Mouse (Mus musculus): ENCODE results near the gene Brd4.
A peak's percentile ranks its signal among the peaks of the same experiment; 100 is the strongest.
"Not testable (repeated sequence)": the region's sequence is repeated elsewhere in the genome, so short reads cannot be mapped to it uniquely, and the experiment has no call there.

Brd4 gene

DNA sequence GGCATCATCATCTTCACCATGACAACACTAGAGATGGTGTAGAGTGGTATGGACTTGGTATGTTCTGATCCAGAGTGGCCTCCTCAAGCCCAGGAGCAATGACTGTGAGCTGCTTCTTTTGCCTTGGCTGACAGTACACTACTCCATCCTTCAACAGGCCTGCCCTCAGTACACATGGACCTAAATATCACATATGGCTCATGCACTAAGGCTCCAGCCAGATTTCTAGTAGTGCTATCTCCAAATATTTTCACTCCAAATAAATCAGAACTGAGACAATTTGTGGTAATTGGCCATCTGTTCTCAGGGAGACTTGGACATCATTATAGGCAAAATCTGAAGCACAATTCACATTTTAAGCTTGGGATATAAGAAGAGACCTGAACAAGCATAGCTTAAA is 51.3 kb downstream of the Brd4 start:
- no peak for DNase-seq (ENCODE audit: low read depth, low spot score)
- H3K36me3 ChIP-seq (ENCODE audit: control insufficient read depth, insufficient read depth, low read length, poor library complexity, severe bottlenecking), result peaks cover 9% of the 10 kb centered on the region; the same call in 1 of the 2 replicates
- H3K27me3 ChIP-seq (ENCODE audit: control insufficient read depth, insufficient read depth, low read length, poor library complexity, severe bottlenecking), result no peaks in the 10 kb centered on the region

DNA sequence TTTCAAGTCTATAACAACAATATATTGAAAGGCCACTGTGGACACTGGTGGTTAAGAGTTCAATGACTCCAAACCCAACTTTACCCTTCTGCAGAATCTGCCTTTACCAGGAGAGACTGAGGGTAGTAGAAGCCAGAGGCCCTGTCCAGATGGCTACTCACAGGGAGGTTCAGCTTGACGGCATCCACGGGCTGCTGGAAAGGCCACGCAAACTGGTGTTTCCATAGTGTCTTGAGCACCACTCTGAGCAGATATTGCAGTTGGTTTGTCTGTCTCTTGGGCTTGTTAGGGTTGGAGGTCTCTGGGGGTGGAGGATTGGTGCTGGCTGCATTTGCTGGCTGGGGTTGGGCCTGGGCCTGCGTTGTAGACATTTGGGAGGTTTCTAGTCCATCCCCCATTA is 55.3 kb downstream of the Brd4 start:
- no peak for DNase-seq (ENCODE audit: low read depth, low spot score)
- Histone ChIP-seq H3K27me3 (ENCODE audit: control insufficient read depth, insufficient read depth, low read length, poor library complexity, severe bottlenecking) (no peaks in the 10 kb centered on the region), H3K36me3 (ENCODE audit: control insufficient read depth, insufficient read depth, low read length, poor library complexity, severe bottlenecking) (peaks cover 32% of the 10 kb centered on the region)

DNA sequence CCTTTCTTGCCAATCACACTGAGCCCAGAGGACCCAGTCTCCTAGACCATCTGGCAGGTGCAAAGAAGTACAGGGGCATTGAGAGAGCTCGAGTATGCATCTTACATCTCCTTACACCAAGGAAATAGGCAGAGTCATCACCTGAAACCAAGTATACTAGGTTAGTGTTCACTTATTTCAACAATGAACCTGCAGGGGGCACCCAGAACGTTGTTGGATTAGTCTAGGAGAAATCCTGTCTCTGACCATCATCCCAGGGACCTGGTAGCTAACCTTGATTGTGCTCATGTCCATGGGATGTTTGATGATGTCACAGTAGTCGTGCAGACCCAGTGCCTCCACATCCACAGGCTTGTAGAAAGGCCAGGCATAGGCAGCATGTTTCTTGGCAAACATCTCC is 63.6 kb downstream of the Brd4 start:
- Histone ChIP-seq H3K36me3 (ENCODE audit: control insufficient read depth, insufficient read depth, low read length, poor library complexity, severe bottlenecking) (peaks cover 39% of the 10 kb centered on the region), H3K27me3 (ENCODE audit: control insufficient read depth, insufficient read depth, low read length, poor library complexity, severe bottlenecking) (no peaks in the 10 kb centered on the region)
- no peak for DNase-seq (ENCODE audit: low read depth, low spot score)

DNA sequence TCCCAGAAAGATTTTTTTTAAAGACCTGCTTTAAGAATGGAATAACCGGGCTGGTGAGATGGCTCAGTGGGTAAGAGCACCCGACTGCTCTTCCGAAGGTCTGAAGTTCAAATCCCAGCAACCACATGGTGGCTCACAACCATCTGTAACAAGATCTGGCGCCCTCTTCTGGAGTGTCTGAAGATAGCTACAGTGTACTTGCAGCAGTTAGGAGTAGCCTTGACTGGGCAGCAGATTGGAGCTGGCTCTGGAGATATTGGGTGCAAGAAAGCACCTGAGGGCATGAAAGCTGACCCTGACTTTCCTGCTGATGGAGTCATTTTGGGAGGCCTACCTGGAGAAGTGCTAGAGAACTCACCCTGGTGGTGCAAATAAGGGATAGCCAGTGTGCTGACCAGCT is 68.9 kb downstream of the Brd4 start:
- DNase-seq (ENCODE audit: low read depth, low spot score), result peak; percentile 34
- H3K36me3 ChIP-seq (ENCODE audit: control insufficient read depth, insufficient read depth, low read length, poor library complexity, severe bottlenecking), result peaks cover 33% of the 10 kb centered on the region
- H3K27me3 ChIP-seq (ENCODE audit: control insufficient read depth, insufficient read depth, low read length, poor library complexity, severe bottlenecking), result not testable (repeated sequence)

DNA sequence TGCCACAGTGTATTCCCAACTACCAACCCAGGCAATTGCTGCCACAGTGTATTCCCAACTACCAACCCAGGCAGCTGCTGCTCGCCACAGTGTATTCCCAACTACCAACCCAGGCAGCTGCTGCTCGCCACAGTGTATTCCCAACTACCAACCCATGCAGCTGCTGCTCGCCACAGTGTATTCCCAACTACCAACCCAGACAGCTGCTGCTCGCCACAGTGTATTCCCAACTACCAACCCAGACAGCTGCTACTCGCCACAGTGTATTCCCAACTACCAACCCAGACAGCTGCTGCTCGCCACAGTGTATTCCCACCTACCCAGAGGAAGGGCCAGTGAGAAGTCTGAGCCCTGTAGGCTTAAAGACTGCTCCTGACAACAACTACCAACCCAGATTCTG is 73.0 kb downstream of the Brd4 start:
- peaks cover 45% of the 10 kb centered on the region for H3K36me3 ChIP-seq (ENCODE audit: control insufficient read depth, insufficient read depth, low read length, poor library complexity, severe bottlenecking)
- not testable (repeated sequence) for DNase-seq (ENCODE audit: low read depth, low spot score); H3K27me3 ChIP-seq (ENCODE audit: control insufficient read depth, insufficient read depth, low read length, poor library complexity, severe bottlenecking)

DNA sequence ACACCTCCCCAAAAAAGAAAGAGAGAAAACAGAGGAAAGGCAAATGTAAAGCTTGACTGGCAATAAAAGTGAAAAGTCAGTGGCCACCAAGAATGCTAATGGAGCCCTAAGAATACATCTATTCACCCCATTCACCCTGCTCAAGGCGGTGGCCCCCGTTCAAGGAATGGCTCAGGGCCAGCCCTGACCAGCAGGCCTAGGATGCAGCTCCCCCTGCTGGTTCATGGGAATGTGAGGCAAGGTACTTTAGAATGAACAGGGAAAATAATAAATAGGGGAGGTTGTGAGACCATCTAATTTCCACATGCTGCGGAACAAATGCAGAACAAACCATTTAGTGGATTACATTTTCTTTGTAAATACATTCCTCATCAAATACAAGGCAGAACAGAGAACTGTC is 74.8 kb downstream of the Brd4 start:
- Histone ChIP-seq H3K36me3 (ENCODE audit: control insufficient read depth, insufficient read depth, low read length, poor library complexity, severe bottlenecking) (peaks cover 46% of the 10 kb centered on the region), H3K27me3 (ENCODE audit: control insufficient read depth, insufficient read depth, low read length, poor library complexity, severe bottlenecking) (no peaks in the 10 kb centered on the region)
- peak; percentile 58 for DNase-seq (ENCODE audit: low read depth, low spot score)

DNA sequence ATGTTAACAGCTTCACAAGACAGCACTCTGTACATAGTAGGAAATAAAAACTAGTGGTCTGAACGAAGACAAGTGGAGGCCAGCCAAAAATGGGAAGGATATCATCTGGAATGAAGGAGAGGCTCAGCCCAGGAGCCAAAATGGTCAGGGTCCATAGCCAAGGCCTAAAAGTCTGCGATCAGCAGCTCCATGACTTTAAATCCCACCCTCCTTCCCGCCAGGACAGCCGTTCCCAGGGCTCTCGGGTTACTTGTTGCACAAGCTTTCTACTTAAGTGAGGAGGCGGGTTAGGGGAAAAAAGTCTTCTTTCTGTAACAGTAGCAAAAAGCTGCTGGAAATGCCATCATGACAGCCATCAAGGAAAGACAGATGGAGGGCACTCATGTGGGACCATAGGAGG is 75.4 kb downstream of the Brd4 start:
- DNase-seq (ENCODE audit: low read depth, low spot score), result no peak
- no peaks in the 10 kb centered on the region for H3K27me3 ChIP-seq (ENCODE audit: control insufficient read depth, insufficient read depth, low read length, poor library complexity, severe bottlenecking)
- peaks cover 43% of the 10 kb centered on the region for H3K36me3 ChIP-seq (ENCODE audit: control insufficient read depth, insufficient read depth, low read length, poor library complexity, severe bottlenecking)

DNA sequence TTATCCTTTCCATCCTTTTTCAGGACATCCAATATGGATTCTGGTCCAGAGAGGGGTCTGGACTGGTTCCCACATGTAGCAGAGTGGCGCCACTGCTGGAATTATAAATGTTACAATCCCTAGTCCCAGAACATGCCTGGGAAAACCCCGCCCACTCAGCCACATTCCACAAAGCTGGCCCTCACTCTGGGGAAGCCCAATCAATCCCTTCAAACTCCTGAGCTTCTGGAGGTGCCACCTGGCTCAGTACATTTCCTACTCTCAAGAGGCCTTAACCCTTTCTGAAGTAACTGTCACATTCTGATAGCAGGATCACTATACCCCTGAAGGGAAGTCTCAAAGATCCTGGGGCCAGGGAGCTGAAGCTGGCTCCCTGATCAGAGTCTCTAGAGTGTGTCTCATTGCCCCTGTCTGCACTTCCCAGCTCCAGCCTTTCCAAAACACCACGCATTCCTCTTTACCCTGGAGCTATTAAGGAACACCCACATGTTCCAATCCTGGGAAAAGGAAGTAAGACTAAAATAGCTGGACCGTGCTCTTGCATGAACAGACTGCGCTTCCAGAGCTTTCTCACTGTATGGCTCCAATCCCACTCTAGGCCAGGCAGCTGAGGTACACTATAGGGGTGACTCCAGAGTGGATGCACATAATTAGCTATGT is 76.8 kb downstream of the Brd4 start:
- no peak for DNase-seq (ENCODE audit: low read depth, low spot score)
- H3K27me3 ChIP-seq (ENCODE audit: control insufficient read depth, insufficient read depth, low read length, poor library complexity, severe bottlenecking), result no peaks in the 10 kb centered on the region
- H3K36me3 ChIP-seq (ENCODE audit: control insufficient read depth, insufficient read depth, low read length, poor library complexity, severe bottlenecking), result peaks cover 31% of the 10 kb centered on the region

DNA sequence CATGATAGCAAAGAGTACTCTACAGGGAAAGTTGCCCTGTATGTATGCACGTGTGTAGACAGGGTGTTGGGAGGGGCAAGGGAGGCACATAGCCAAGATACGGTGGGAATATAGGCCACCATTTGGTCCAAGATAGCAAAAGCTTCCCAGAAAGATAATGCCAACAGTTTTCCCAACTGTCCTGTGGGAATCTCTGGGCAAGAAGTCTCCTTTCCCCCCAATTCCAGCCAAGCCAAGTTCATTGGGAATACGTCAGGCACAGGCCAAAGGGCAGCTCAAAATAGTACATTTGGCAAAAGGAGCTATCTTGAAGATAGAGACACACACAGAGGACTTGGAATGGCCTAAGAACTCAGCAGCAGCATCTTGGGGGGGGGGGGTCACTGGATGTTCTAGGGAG is 79.2 kb downstream of the Brd4 start:
- Histone ChIP-seq H3K36me3 (ENCODE audit: control insufficient read depth, insufficient read depth, low read length, poor library complexity, severe bottlenecking) (peaks cover 27% of the 10 kb centered on the region), H3K27me3 (ENCODE audit: control insufficient read depth, insufficient read depth, low read length, poor library complexity, severe bottlenecking) (no peaks in the 10 kb centered on the region)
- no peak for DNase-seq (ENCODE audit: low read depth, low spot score)

DNA sequence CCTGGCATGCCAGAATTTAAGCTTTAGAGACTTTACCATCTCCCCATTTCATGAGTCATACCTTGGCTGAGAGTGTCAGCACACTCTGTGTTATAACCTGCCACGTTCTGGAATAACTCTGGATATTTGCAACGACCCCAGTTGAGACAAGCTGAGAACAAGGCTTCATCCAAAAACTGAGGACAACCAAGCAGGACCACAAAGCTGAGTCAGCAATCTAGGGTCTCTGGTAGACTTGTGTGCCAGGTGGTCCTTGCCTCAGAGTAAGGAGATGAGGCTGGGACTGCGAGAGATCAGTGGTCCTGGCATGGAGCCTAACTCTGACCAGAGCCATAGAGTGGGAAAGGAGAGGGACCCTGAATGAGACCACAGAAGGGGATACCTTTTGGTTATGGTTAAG is 81.5 kb downstream of the Brd4 start:
- Histone ChIP-seq H3K27me3 (ENCODE audit: control insufficient read depth, insufficient read depth, low read length, poor library complexity, severe bottlenecking) (no peaks in the 10 kb centered on the region), H3K36me3 (ENCODE audit: control insufficient read depth, insufficient read depth, low read length, poor library complexity, severe bottlenecking) (peaks cover 32% of the 10 kb centered on the region)
- no peak for DNase-seq (ENCODE audit: low read depth, low spot score)

DNA sequence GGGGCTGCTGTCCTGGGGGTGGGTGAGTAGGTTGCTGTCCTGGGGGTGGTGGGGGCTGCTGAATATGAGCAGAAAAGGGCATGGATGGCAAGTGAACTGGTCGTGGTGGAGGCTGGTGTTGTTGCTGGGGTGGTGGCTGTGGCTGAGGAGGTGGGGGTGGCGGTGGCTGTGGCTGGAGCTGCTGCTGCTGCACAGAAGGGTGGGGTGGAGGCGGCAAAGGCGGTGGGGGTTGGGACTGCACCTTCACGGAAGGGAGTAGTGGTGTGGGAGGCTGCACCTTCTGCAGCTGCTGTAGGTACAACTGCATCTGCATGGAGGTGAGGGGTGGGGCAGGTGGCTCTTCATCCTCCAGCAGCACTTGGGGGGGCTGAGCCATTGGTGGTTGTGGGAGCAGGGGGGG is 83.4 kb downstream of the Brd4 start:
- H3K36me3 ChIP-seq (ENCODE audit: control insufficient read depth, insufficient read depth, low read length, poor library complexity, severe bottlenecking), result peaks cover 28% of the 10 kb centered on the region
- DNase-seq (ENCODE audit: low read depth, low spot score), result no peak
- H3K27me3 ChIP-seq (ENCODE audit: control insufficient read depth, insufficient read depth, low read length, poor library complexity, severe bottlenecking), result no peaks in the 10 kb centered on the region

DNA sequence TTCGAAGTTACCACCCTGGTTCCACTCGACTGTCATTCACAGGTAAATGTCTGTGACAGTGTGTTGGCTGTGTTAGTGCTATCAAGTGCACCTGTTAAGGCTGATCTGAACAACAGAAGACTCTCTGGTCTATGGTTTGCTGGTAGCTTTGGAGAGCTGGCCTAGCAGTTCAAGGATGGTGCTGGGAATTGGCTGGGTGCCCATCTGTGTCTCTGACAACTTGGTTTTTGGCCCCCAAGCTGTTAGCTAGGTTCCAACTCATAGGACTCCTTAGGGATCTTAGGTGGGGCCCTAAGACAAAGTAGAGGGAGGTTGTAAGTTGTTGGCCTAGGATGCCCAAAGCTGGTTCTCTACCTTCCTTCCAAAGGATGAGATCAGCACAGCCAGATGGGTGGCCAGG is 84.7 kb downstream of the Brd4 start:
- Histone ChIP-seq H3K36me3 (ENCODE audit: control insufficient read depth, insufficient read depth, low read length, poor library complexity, severe bottlenecking) (peaks cover 31% of the 10 kb centered on the region), H3K27me3 (ENCODE audit: control insufficient read depth, insufficient read depth, low read length, poor library complexity, severe bottlenecking) (no peaks in the 10 kb centered on the region)
- DNase-seq (ENCODE audit: low read depth, low spot score), result no peak

DNA sequence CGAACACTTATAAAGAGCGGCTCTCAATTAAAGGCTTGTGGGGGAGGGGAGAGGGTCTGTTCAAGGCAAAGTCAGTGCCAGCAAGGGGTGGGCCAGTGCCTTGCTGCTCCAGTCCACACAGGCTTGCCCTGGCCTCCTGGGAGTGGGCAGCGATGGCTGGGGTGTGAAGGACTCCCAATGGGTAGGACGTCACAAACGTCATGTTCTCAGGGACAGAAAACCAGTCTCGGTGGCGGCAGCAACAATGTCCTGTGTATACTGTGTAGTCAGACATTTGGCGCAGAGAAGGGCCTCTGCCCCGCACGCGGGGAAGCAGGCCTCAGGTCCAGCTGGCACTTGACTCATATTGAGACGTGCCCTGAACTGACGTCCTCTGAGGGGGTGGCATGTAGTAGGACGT is 87.4 kb downstream of the Brd4 start:
- peaks cover 26% of the 10 kb centered on the region for H3K36me3 ChIP-seq (ENCODE audit: control insufficient read depth, insufficient read depth, low read length, poor library complexity, severe bottlenecking)
- no peaks in the 10 kb centered on the region for H3K27me3 ChIP-seq (ENCODE audit: control insufficient read depth, insufficient read depth, low read length, poor library complexity, severe bottlenecking)
- no peak for DNase-seq (ENCODE audit: low read depth, low spot score)

DNA sequence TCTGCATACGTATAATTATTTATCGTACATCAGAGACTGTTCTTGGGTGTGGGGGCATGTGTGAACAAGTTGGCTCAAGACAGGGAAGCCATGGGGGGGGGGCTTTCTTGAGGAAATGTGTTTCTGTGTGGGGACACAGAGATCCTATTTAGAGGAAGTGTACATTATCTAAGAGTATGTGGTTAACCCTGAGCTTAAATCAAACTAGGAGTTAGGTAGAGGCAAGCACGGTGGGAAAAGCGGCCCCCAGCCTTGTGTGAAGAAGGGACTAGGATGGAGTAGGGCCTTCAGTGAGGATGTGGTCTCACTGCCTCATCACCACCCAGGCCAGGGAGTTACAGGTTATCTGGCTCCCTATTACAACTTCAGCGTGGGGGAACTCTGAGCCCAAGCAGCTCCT is 88.8 kb downstream of the Brd4 start:
- Histone ChIP-seq H3K27me3 (ENCODE audit: control insufficient read depth, insufficient read depth, low read length, poor library complexity, severe bottlenecking) (no peaks in the 10 kb centered on the region), H3K36me3 (ENCODE audit: control insufficient read depth, insufficient read depth, low read length, poor library complexity, severe bottlenecking) (peaks cover 20% of the 10 kb centered on the region)
- DNase-seq (ENCODE audit: low read depth, low spot score), result no peak

DNA sequence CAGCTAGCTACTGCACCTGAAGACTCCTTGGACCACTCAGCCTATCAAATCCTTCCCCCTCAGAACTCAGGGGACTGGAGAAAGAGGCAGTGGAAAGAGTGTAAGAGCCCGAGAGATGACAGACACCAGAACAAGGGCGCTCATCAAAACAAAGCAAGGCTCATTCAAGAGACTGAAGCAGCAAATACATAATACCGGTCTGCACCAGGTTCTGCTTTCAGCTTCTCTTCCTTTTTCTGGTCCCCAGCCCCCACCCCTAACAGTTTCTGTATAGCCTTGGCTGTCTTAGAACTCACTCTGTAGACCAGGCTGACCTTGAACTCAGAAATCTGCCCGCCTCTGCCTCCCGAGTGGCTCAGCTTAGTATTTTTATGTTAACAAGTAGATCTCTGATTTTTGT is 91.5 kb downstream of the Brd4 start:
- peak; percentile 35 for DNase-seq (ENCODE audit: low read depth, low spot score)
- Histone ChIP-seq H3K36me3 (ENCODE audit: control insufficient read depth, insufficient read depth, low read length, poor library complexity, severe bottlenecking) (peaks cover 5% of the 10 kb centered on the region), H3K27me3 (ENCODE audit: control insufficient read depth, insufficient read depth, low read length, poor library complexity, severe bottlenecking) (no peaks in the 10 kb centered on the region)

DNA sequence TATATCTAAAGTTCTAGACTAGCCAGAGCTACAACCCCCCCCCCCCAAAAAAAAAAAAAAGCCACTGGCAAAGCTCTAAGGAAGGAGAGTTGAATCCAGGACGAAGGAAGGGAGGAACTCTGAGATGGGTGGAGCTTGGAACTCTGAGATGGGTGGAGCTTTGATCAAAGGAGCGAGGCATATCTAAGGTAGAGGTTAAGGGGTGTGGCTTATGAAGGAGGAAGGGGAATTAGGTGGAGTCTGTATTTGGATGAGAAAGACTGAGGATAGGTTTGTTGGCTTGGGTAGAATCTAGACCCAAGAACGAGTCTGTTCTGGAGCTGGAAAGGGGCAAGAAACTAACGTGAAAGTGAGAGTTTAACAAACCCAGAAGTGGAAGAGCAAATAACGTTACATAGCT is 94.7 kb downstream of the Brd4 start:
- no peaks in the 10 kb centered on the region for H3K27me3 ChIP-seq (ENCODE audit: control insufficient read depth, insufficient read depth, low read length, poor library complexity, severe bottlenecking)
- H3K36me3 ChIP-seq (ENCODE audit: control insufficient read depth, insufficient read depth, low read length, poor library complexity, severe bottlenecking), result no peaks in the 10 kb centered on the region
- peak; percentile 15 for DNase-seq (ENCODE audit: low read depth, low spot score)

Data from splenic B cell, adult 2 months (primary cell).